Mouse (Mus musculus) MEL-GATA-1-ER (cell line): Measurements from ENCODE around the gene Cltb.
A peak's percentile ranks its signal among the peaks of the same experiment; 100 is the strongest.
"Not testable (repeated sequence)": the region's sequence is repeated elsewhere in the genome, so short reads cannot be mapped to it uniquely, and the experiment has no call there.

Source experiments
- DNase-seq: peaks from one replicate; pipeline ENCODE4 v3.0.0-alpha.2; 2012; ENCODE audit warnings: low read depth; ENCODE audit errors: extremely low read depth

Gene Cltb

GRCm38 (mm10) chr13:54610972-54611754 lies at the start of gene Cltb:
Gene Cltb (minus strand): TSS chr13:54611344.
- DNase-seq = peak; percentile 50

DNA sequence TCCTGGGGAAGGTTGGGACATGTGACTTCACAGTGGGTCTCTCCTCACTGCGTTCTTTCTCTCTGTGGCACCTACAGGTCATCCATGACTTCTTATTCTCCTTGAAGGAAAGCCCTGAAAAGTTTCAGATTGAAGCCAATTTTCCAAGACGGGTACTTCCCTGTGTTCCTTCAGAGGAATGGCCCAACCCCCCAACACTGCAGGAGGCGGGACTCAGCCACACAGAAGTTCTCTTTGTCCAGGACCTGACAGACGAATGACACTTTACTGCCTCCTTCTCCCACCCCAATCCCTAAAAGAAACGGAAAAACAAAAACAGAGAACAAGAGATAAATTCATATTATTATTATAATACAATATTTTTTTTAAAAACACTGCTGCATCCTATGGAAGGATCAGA lies 49.7 kb upstream of the Cltb start:
- DNase-seq = no peak

- DNase-seq = no peak
These were observed 39.3 kb upstream of the Cltb start for GRCm38 (mm10) chr13:54650461-54650860.

DNA sequence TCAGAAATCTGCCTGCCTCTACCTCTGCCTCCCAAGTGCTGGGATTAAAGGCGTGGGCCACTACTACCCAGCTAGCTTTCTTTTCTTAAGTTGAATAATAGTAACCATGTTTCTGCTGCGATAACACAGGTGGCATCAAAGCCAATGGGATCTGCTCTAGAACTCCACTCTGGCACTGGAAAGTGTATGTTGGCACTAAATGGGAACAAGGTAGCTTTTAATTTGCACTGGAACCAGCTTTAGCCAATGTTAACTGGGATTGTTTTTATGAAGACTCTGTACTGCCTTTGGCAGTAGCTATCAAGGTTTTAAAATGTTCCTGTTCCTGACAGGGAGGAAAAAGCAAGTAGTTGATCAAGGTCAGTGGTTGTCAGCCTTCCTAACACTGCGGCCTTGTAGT lies 23.9 kb upstream of the Cltb start:
- DNase-seq = no peak

DNA sequence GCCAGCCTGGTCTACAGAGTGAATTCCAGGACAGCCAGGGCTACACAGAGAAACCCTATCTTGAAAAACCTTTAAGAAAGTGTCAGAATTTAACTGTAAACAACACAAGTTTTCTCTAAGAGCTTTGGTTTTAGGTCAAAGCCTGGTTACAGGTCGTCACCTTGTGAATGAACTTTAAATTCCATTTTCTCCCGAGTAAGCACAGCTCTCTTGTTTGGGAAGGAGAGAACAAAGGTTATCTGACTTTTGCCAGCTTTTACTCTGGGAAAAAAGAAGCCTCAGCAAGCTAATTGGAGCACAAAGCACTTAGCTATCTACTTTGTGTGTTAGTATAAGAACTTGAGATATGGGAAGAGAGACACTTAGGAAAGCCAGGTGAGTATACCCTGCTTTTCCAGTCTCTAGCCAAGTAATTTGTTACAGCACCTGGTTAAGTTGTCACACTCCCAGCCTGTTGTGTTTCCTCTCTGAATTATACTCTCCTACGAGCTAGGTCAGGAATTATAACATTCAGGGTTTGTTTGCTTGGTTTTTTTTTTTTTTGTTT lies 21.7 kb upstream of the Cltb start:
- DNase-seq = no peak

DNA sequence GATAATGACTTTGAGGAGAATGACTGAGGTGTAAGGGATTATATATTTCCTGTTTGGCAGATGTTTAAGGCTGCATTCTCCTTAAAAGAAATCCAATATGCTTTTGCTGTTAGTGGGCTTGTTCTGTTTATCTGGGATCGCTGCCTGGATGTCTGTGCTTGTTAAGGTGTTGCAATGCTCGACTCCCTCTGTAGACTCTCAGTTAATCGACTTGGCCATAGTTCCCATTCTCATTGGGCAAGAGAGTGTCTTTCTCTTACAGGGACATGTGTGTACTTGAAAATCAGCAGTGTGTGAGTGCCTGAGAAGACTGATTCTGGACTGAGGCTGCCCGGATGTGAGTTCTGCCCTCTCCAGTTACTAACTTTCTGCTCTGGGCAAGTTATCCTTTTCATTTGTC lies 18.0 kb upstream of the Cltb start:
- no peak for DNase-seq

- DNase-seq = no peak
These were observed 10.9 kb upstream of the Cltb start for GRCm38 (mm10) chr13:54621960-54622521.

DNA sequence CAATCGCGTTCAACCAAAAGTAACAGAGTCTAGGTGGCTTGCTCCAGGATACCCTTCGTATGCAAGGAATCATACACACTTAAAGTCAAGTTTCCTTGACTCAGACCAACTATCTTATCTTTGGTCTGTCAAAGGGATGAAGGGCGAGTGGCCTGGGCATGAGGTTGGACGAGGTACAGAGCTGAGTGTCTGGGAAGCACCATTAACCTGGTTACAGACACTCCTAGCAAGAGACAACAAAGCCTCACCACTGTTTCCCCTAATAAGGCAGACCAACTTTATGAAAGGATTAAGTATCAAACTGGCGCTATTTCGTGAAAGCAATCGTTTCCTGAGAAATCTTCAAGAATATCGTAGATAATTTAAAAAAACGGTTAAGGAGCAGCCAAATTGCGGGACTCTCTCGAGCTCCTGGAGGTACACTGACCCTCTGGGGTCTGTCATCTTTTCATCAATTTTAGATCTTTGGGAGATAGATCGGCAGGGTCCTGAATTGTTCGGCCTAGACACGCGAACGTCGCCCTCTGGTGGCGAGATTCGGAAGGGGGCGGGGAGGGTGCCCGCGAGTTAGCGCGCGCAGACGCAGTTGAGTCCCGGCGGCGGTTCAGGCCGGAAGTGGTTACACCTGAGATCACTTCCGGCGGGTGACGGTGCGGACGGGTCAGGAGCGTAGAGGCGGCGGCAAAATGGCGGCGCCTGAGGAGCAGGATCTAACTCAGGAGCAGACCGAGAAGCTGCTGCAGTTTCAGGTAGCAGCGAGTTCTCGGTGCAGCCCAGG lies 10.2 kb upstream of the Cltb start, which contains the start of gene Faf2:
Faf2 (plus strand) TSS at position 630 of the 778 bp plus-strand sequence.
- peak; percentile 83 for DNase-seq

GRCm38 (mm10) chr13:54616998-54617397 lies 5.9 kb upstream of the Cltb start:
- DNase-seq = no peak

DNA sequence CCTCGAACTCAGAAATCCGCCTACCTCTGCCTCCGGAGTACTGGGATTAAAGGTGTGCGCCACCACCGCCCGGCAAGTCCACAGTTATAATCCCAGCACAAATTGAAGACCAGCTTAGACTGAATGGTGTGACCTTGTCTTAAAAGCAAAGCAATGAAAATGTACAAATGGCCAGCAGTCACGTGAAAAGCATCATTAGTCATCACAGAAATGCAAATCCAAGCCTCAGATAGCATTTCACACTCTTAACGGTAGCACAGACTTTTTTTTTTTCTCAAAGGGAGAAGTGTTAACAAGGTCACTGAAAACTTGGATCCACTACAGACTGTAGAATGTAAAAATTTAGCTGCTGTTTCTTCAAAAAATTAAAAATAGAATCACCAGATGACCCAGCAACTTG lies 5.2 kb upstream of the Cltb start:
- DNase-seq = no peak

DNA sequence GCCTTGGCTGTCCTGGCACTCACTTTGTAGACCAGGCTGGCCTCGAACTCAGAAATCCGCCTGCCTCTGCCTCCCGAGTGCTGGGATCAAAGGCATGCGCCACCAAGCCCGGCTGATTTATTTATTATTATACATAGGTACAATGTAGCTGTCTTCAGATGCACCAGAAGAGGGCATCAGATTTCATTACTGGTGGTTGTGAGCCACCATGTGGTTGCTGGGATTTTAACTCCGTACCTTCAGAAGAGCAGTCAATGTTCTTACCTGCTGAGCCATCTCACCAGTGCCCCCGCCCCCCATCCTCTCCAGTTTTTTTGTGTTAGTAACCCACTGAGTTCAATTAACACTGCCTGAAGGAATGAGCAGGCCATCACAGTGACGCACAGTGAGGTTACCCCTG lies 2.0 kb upstream of the Cltb start:
- not testable (repeated sequence) for DNase-seq

- no peak for DNase-seq
These were observed 552 bp downstream of the Cltb start for GRCm38 (mm10) chr13:54610613-54610971.

GRCm38 (mm10) chr13:54609301-54609700 lies 1.8 kb downstream of the Cltb start:
- no peak for DNase-seq

GRCm38 (mm10) chr13:54608666-54609065 lies 2.5 kb downstream of the Cltb start:
- DNase-seq = no peak

- DNase-seq = no peak
These were observed 3.1 kb downstream of the Cltb start for GRCm38 (mm10) chr13:54608002-54608401.

DNA sequence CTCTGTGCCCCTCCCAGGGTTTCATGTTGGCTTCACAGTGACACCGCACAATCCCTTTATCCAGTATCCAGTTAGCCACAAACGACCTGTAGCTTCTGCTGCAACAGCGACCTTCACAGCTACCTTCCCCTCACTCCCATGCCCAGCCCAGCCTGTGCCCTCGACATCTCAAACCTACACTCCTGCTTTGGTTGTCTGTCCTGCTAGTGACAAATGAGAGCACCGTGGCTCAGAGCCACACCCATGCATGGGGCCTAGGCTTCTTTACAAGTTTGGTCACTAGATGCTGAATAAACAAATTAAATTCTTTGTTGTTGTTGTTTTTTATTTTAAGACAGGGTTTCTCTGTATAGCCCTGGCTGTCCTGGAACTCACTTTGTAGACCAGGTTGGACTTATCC lies 3.9 kb downstream of the Cltb start:
- DNase-seq = no peak

GRCm38 (mm10) chr13:54605426-54605825 lies 5.7 kb downstream of the Cltb start:
- DNase-seq = no peak

- DNase-seq = no peak
These were observed 6.9 kb downstream of the Cltb start for GRCm38 (mm10) chr13:54604221-54604620.

DNA sequence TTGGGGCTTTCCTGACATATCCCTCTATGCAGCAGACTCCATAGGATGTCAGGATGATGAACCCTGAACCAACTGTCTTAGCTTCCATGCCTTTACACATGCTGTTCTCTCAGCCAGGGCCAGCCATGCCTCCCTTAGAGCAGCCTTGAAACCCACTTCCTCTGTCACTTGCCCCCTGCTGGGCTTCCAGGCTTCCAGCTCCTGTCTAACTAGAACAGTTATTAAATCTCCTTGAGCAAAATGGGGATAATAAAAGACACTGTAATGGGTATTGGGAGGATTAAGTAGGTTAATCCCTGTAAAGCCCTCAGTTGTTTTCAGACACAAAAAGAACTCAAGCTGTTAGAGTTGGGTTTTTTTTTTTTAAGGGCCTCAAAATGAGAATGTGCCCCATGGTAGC lies 7.6 kb downstream of the Cltb start:
- DNase-seq = no peak

- no peak for DNase-seq
These were observed 8.5 kb downstream of the Cltb start for GRCm38 (mm10) chr13:54602639-54603111.

GRCm38 (mm10) chr13:54598622-54599143 lies 12.5 kb downstream of the Cltb start:
- no peak for DNase-seq

- DNase-seq = no peak
These were observed 14.3 kb downstream of the Cltb start for GRCm38 (mm10) chr13:54596870-54597269.
